Mouse (Mus musculus): ENCODE data around the gene Sorl1.
A peak's percentile ranks its signal among the peaks of the same experiment; 100 is the strongest.

Gene Sorl1

DNA sequence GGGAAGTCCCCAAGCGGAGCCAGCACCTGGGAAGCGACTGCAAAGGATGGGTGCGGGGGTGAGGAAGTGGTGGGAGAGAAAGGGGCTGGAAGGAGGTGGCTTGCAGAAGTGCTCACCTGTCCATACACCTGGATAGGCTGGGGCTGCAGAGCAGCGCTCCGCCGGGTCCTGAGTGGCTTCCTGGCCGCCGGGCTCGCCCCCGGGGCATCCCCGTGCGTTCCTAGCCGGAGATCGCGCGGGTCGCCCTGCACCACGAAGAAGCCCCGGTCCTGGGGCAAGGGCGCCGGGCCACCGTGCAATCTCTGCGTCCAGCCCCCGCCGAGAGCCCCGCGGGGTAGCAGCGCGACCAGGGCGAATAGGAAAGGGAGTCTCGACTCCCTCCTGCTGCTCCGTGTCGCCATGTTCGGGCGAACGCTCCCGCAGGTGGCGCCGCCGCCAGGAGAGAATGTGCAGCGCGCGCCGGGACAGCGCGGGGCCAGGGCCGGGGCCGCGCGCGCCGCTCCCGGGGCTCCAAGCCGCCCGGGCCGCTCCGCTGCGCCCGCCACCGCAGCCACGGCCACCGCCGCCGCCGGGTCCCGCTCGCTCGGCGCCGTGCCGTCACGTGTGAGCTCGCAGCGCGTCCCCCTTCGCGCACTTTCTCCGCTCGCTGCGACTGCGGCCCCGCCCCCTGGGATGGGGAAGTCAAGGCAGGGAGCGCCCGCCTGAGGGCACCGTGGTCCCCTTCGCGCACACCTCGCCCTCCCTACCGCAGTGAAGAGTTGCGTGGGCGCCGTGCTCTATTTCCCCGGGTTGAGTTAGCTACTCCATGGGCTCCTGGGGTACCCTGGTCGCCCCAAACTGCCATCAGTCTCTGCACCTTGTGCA is at the start of gene Sorl1:
TSS of gene Sorl1 (minus strand) at position 585 of the 864 bp plus-strand sequence.
- peak; percentile 59 to 69 for DNase-seq (ENCODE audit: low read depth in 2 of 2, low spot score in 2 of 2)

DNA sequence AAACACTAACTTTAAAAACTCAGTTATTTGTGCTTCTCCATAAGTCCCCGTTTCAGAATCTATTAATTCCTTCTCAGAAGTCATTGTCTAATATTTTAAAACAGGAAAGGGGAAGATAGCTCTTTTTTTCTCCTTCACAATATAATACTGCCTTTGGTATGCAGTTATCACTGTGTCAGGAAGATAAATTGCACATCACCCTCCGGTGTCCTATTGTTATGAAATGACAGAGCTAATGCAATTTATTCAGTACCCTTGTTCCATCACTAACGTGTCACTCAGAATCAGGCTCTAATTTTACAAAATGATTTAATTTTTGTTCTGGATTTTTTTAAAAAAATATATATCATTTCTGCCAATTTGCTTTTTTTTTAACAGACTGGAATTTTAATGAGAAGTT is 49.7 kb upstream of the Sorl1 start:
- DNase-seq (ENCODE audit: low read depth in 2 of 2, low spot score in 2 of 2): no peak

DNA sequence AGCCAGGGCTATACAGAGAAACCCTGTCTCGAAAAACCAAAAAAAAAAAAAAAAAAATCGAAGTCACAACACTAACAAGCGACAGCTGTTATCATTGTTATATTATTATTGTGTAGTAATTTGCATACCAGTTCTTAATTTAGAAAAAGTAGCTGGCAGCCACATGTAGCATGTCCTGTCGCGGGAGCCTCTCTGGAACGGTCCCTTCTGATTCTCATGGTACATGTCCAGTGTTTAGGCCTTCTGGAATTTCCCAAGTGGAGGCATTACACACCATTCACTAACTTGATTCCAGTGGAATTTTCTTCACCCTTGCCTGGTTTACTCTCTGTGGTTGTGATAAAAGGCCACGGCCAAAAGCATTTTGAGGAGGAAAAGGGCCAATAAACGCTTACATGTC is 45.4 kb upstream of the Sorl1 start:
- DNase-seq (ENCODE audit: low read depth in 2 of 2, low spot score in 2 of 2): no peak

DNA sequence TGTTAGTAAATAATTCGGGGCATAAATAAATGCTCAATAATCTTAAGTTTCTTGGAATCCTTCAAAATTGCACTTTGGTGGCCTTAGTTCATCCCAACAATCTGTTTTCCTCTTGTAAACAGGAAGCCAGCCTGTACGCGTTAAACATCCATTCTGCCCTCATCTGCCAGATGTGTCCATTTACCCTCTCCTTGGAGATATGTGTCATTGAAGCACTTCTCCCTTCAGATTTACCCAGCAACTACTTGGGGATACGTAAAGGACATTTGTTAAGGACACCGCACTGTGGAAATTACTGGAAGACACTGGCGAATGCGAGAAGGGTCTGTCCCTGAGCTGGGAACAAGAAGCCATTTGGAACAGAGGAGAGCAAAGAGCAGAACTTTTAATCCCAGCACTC is 44.9 kb upstream of the Sorl1 start:
- no peak for DNase-seq (ENCODE audit: low read depth in 2 of 2, low spot score in 2 of 2)

DNA sequence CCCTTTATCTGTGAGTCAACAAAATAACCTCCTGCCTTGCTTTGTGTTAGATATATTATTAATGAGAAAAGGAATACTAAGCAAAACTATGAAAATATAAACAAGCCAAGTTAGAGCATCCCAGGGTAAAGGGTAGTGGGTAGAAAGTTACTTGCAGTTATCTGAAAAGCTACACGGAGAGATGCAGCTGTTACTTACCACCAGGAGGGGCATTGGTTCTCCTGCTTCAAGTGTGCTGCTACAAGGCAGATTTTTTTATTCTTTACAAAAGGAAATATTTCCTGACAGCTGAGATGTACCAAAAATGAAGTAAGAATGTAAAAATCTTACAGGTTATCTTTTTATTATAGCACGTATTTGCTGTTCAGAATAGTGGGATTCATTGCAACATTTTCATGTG is 40.8 kb upstream of the Sorl1 start:
- no peak for DNase-seq (ENCODE audit: low read depth in 2 of 2, low spot score in 2 of 2)

DNA sequence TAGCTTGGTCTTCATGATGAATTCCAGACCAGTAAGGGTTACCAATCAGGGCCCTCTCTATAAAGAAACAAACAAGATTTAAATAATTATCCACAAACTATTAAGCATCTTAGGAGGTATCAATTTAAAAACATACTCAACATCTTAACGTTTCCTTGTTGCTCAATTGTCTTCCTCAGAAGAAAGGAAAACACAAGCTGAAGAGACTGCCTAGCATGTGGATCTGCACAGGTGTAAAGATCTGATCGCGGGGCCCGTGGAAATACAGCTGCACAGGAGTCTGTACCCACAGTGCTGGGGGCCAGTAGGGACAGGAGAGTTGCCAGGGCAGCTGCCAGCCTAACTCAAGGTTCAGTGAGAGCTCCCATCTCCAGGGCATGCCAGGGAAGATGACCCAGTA is 38.9 kb upstream of the Sorl1 start:
- DNase-seq (ENCODE audit: low read depth in 2 of 2, low spot score in 2 of 2): no peak

DNA sequence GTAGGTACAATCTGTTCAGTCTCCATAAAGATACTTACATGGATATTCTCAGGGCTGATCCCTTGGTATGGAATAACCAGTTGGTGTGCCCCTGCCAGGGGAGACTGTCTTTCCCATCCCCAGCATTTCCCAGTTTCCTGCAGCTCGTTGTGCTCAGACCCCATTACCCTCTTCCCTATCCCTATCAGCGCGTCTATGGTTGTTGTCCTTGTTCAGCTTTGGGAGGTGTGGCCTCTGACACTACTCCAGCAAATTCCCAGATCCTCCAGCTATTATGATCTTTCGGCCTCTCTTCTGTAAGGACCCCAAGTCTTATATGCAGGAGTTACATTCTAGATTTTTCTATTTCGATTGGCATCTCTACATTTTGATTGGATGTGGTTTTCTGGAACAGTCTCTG is 35.3 kb upstream of the Sorl1 start:
- DNase-seq (ENCODE audit: low read depth in 2 of 2, low spot score in 2 of 2): no peak

DNA sequence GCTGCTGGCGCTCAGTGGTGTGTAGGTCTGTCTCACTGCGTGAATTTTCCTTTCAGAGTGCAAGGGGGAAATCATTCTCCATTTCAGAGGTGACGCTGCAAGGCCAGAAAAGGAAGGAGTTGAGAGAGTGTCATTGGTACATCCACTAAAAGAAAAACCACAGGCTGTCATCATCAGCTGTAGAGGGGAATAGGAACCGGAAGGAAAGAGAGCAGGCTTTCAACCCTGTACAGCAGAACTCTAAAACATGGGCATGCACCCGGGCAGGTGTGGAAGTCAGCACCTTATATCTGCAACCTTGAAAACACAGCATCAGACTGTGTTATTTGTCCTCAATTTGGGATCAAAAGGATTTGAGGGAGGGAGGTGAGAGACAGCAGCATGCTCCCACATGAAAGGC is 34.6 kb upstream of the Sorl1 start:
- DNase-seq (ENCODE audit: low read depth in 2 of 2, low spot score in 2 of 2): peak; percentile 13 to 43

DNA sequence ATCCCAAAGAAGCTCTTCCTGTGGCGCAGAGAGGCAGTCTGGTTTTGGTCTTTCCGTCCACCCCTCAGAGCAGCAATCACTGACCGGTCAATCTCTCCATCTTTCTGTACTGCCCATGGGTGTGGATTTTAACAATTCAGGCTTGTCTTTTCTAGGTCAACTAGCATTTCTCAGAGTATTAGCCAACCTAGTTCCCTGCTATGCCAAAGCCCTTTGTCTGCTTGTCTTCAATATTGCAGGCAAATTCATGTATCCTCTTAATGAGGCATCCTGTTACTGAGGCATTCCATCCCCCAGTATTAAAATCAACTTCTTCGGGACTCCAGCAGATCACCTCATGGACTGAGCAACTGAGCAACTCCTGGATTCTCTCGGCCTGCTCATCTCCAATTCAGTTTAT is 33.9 kb upstream of the Sorl1 start:
- DNase-seq (ENCODE audit: low read depth in 2 of 2, low spot score in 2 of 2): no peak

DNA sequence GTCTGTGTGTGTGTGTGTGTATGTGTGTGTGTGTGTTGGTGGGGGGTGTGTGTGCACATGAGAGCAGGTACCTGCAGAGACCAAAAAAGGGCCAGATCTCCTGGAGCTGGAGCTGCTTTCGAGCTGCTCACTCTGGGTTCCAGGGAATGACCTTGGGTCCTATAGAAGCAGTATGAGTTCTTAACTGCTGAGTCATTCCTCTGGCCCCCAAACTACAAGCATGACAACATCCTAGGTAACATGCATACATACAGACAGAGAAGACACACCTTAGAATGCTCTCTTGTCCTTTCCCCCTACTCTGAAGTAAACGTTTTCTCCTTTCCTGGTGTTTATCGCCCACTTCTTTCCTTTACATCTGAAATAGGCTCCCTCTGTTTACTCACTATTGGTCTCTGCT is 32.5 kb upstream of the Sorl1 start:
- DNase-seq (ENCODE audit: low read depth in 2 of 2, low spot score in 2 of 2): no peak

DNA sequence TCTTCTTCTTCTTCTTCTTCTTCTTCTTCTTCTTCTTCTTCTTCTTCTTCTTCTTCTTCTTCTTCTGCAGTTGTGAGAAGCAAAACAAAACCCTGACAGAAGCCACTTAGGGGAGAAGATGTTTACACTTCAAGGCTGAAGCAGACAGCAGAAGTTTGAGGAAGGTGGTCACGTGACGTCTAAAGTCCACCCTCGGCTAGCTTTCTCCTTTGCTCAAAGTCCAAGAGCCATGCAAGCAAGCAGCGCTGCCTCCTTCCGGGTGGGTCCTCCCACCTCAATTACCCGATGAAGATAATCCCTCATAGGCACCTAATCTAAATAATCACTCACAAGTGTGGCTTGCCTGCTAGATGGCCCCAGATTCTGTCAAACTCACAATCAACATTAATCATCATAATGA is 30.6 kb upstream of the Sorl1 start:
- no peak for DNase-seq (ENCODE audit: low read depth in 2 of 2, low spot score in 2 of 2)

DNA sequence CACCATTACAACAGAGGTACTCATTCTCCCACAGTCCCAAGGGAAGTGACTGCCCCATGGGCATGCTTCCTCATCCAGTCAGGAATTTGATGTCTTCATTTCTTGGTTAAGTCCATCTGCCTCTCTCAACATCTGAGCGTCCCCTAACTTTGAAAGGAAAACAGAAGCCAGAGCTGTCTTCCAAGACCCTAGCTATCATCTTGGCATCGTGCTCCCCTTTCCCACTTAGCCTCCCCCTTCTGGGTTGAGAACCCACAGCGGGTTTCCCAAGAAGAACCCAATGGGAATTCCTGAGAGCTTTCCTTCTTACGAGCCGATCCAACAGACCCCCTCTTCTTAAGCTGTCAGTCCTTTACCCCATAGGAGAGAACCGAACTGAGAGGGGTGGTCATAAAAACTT is 24.7 kb upstream of the Sorl1 start:
- DNase-seq (ENCODE audit: low read depth in 2 of 2, low spot score in 2 of 2): no peak

DNA sequence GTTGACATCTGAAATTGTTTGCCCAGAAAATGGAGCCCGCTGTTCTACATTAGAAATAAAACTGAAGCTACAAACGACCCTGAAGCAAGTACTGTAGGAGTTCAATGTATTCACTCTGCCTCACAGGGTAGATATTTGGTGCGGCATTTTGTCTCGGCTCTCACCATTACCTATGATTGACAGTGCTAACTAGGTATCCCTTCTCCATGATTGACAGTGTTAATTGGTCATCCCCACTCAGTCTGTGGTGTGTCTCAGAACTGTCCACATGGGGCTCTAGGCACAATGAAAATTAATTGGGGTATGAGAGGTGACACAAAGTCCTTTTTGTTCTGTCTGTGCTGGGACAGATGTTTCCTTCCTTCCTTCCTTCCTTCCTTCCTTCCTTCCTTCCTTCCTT is 23.9 kb upstream of the Sorl1 start:
- DNase-seq (ENCODE audit: low read depth in 2 of 2, low spot score in 2 of 2): no peak

DNA sequence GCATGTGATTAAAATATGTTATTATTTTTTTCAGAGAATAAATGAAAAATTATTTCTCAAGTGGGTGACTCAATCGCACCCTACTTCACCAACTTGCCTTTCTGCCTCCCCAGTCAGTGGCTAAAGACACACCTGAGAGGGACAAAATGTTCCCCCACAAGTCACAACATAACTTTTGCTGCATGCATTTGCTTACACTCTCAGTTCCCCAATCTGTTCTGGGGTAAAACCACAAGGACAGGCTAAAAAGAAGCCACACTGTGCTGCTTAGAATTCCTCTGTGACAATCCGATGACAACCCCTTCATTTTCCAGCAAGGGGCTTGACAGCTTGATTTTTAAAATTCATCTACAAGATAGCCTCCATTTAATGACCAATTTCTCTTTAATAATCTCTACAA is 22.4 kb upstream of the Sorl1 start:
- no peak for DNase-seq (ENCODE audit: low read depth in 2 of 2, low spot score in 2 of 2)

DNA sequence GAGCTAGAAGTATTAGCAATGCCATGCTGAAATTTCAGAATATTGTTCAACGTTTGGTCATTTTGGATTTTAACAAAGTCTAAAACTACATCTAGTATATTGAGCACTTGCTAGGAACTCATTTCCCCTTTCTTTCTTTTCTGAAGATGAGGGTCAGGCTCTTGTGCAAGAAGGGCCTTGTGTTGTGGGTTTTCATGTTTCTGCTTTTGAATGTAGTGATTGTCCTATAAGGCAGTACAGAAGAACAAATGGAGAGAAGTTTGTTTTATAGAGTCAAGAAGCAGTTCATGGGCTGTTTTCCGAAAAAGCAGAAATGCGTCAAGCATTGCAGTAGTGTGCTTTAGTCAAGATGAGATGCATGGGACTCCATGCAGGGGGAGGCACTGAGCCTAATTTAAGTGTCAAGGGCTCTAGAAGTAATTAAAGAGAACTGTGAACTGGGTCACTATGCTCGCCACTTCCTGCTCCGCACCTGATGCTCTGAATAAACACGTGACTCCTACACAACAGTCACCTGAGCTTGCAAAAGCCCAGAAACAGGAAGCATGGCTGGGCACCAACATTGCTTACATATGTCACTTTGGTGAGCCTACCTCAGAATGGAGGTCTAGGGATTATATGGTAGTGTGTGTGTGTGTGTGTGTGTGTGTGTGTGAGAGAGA is 17.6 kb upstream of the Sorl1 start:
- peak in 1 of 2 experiments; percentile 21 for DNase-seq (ENCODE audit: low read depth in 2 of 2, low spot score in 2 of 2)

DNA sequence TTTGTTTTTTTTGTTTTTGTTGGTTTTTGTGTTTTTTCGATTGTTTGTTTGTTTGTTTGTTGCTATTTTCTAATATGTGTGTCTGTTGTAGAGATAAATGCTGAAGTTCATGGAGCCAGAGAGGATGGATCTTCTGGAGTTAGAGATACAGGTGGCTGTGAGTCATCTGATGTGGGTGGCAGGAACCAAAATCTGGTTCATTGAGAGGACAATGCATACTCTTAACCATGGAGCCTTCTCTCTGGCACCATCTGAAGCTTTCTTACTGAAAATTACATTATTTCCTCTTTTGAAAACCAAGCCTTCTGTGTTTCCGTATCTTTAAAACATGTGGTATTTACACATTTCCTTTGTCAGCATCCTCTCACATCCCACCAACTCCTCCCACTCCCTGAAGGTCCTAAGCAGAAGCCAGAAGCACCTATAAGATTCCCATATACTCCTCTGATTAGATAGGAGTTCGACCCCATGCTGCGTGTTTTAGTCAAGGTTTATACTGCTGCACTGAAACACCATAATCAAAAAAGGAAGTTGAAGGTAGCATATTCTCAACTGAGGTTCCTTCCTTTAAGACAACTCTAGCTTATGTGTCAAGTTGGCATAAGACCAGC is 14.3 kb upstream of the Sorl1 start:
- no peak for DNase-seq (ENCODE audit: low read depth in 2 of 2, low spot score in 2 of 2)

DNA sequence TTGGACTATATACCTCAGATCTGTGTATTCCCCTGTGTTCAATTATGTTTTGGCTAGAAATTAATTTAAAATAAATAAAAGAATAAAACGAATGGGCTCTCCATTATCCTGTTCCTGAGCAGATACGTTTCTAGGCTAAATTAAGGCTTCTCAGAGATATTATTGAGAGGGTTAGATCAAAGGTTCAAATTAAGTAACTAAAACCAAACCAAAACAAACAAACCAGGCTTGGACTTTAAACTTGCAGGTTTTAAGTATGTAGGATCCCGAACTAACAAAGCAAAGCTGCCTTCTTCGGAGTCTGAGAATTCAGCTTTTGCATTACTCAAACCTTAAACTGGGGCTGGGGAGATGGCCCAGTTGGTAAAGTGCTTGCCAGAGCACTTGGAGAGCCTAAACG is 13.5 kb upstream of the Sorl1 start:
- DNase-seq (ENCODE audit: low read depth in 2 of 2, low spot score in 2 of 2): no peak

DNA sequence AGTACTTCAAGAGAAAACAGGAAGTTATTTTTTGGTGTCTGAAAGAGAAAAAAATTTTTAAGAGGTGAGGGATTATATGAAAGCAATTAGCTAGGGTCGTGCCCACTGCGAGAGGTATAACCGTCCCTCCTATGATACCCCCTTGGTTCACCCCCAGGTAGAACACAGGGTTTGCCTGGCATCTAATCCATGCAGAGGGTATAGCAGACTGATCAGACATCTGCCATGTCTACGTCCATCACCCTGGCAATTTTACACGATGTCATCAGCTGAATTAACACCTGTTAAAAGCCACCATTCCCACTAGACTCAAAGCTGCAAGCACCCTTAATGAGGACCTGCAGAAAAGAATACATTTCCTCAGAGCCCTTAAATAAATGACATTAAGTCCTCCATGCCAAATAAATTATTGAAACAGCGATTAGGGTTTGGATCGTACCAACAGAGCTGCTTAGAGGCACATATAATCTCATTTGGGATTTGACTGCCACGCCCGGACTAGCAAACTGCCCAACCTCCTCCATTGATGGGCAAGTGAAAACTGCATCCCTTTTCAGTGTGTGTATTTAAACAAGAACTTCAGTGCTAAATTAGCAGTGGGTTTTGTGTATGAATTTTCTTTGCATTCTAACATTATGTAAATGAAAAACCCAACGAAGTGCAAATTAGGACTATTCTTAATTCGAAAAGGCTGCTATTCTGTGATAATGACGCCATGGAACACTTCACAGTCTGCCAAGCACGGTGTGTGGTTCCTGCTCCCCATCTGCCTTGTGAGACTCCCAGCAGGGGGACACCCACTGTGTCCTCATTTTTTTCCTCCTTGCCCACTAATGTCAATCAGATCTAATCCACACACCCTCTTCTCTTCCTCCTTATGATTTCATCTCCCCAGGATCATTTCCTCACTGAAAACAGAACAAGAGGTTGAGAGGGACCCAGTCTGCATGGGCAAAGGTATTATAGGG is 7.0 kb upstream of the Sorl1 start:
- no peak for DNase-seq (ENCODE audit: low read depth in 2 of 2, low spot score in 2 of 2)

DNA sequence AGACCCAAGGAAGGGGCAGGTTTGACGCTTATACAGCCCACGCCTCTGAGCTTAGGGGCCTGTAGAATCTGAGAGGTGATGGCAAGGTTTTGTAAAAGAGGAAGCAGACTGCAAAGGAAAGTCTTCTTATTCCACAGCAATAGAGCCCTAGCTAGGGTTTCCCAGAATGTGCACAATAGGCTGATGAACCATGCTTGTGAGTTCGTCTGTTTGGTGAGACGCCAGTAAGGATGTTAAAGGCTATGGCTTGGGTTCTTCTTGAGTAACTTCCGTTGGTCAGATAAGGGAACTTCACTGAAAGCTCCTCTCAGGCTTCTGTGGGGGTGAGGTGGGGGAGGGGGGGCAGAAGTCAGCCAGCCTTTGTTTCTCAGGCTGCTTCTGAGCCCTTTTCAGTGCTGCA is 3.9 kb upstream of the Sorl1 start:
- no peak for DNase-seq (ENCODE audit: low read depth in 2 of 2, low spot score in 2 of 2)

DNA sequence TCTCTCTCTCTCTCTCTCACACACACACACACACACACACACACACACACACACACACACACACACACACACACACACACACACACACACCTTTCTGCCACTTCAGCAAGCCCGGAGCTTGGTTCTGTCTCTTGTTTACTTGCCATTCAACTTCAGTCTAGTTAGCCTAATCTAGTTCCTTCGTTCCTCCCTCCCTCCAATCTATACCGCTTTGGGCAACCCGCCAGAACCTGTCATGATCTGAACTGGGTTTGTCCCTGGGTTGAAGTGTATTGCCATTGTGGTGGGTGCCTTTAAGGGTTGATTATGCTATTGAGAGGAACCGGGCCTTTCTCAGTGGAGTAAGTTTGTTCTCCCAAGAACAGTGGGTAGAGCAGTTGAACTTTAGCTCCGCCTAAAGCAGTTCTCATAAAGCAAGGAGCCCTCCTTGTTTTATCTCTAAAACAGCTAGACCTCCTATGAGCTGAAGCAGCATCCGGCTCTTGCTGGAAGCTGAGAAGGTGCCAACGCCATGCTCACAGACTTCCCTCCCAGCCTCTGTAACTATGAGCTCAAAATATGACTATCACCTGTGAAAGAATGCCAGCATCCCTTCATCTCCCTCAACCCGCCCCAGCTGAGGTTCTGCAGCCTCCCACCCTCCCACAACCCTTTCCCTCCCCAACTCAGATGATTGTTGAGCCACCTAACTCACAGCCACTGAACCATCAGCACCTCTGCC is 1.3 kb upstream of the Sorl1 start:
- DNase-seq (ENCODE audit: low read depth in 2 of 2, low spot score in 2 of 2): no peak

DNA sequence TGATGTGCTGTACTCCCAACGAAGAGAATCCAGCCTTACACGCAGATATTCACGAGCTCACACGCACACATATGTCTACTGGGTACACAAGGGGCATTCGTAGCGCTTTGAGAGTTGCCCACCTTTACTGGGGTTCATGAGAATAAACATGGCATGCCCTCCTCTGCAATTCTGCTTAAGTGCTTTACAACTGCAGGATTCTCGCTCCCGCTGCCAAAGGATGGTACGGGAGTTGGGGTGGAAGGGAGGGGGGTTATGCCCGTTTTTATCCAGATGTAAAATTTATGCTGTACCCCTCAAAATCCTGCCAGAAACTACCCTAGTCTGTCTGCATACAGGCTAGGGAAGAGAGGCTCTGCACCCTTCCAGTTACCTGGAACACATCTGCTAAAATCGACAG is 893 bp downstream of the Sorl1 start:
- DNase-seq (ENCODE audit: low read depth in 2 of 2, low spot score in 2 of 2): no peak
